Mouse (Mus musculus) urinary bladder, adult 2 months (tissue): Measurements from ENCODE around the gene Rprm. TPM values are rescaled to one million over a fixed set of nuclear protein-coding genes. Genes with fewer than 3 reads are reported as not detected.

Source experiments
- DNase-seq: peaks from one replicate; pipeline ENCODE4 v3.0.0; 2022; ENCODE audit warnings: low spot score
- polyA plus RNA-seq: library from polyadenylated mRNA; depleted of rRNA; stranded (reverse); fragments of >200 nt; gene quantifications from 2 replicates; pipeline ENCODE4 v1.2.3, GENCODE M21; 2012; rRNA removed

The Rprm gene
- polyA plus RNA-seq: 1.1 and 1.5 TPM in 2 replicates

- DNase-seq: peak; percentile 85
Observed at GRCm38 (mm10) chr2:54085430-54086087, at the start of gene Rprm. Rprm (minus strand) TSS chr2:54085552.

GRCm38 (mm10) chr2:54119305-54119704, 34.0 kb upstream of the Rprm start:
- DNase-seq: no peak

- no peak for DNase-seq
Observed at GRCm38 (mm10) chr2:54118881-54119280, 33.5 kb upstream of the Rprm start.

- DNase-seq: no peak
Observed at GRCm38 (mm10) chr2:54111294-54111693, 25.9 kb upstream of the Rprm start.

DNA sequence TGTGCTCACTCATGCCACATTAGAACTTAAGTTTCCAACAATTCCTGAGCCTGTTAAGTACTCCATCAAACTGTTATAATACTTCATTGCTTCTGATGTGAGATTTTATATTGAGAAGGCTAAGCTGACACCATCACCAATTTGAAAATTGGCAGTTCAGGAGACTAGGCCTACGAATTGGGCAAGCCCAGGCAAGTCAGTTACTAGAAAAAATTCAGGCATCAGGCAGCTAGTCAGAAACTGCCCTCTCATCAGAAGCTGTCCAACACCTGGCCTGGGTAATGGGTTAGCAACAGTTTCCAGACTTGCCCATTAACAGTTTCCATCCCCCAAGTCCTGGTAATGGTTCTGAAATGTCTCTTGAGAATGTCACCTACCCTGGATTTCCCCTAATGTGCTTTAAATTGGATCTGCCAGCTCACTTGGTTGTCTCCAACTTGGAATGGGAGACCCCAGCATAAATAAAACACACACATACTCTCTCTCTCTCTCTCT, 20.9 kb upstream of the Rprm start:
- DNase-seq: no peak

DNA sequence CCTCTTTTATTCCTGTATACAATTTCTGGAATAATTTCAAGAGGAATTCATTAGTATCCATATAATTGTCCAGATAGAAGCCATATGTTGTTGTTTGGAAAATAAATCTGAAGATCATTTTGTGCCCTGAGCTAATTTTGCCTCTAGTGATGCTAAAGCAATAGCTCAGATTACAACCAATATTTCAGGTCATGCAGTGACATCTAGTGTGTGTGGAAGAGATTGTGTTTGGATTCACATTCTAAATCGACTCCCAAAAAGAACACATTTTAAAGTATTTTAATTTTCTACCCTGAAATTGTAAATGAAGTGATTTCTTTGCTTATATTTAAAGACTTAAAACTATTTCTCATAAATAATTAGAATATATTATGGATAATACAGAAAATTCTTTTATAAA, 14.6 kb upstream of the Rprm start:
- no peak for DNase-seq

GRCm38 (mm10) chr2:54092616-54093015, 7.3 kb upstream of the Rprm start:
- DNase-seq: no peak

DNA sequence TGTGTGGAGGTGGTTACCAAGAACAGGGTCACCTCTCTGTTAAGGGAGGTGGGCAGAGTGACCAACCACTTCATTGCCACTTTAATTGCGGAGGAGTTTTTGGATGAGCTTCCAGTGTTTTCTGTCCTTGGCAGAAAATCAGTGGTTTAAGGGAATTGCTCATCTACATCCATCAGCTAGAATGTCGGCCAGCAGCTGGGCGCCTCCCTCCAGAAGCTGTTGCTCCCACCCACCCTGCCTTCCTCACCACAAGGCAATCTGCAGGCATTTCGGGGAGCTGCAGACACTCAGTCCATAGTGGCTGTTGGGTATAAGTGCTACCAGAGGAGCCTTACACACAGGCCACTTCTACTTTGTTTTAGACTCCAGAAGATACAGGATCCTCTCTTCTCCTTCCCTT, 902 bp upstream of the Rprm start:
- no peak for DNase-seq

- DNase-seq: no peak
Observed at GRCm38 (mm10) chr2:54084737-54085429, 469 bp downstream of the Rprm start.

DNA sequence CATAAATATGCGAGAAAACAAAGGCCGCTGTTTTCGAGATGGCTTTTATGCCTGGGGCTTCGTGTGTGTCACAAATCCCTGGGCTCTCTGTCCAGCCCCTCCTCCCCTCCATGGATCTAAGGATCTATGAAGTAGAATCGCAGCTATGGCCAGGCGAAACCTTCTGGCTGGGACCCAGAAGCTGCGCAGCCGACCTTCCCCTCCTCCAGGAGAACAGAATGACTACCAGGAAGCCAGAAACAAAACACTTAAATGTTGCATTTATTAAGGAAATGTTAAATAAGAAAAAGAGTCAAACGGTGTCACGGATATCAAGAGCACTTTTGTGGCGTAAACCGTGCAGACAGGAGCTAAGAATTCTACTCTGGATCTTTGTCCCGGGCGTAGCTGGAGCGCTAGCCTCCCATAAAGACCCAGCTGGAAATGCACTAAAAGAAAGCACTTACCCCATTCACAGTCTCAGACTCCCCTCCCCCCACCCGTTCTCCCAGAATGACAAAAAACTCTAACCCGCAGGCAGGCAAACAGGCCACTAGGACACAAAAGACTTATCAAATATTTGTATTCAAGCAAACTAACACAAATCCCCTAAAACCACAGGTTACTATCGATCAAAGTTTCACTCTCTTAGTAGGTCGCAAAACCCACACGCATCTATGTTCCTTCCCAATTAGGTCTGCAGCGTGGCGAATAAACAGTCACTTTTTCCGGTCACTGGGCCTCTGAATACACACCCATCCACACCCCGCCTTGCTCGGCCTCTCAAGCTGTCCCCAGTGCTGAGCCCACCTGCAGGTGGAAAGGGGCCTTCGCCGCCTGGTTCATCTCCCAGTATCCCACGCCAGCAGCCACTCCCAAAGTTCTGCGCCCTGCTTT, 1.3 kb downstream of the Rprm start:
- DNase-seq: no peak

DNA sequence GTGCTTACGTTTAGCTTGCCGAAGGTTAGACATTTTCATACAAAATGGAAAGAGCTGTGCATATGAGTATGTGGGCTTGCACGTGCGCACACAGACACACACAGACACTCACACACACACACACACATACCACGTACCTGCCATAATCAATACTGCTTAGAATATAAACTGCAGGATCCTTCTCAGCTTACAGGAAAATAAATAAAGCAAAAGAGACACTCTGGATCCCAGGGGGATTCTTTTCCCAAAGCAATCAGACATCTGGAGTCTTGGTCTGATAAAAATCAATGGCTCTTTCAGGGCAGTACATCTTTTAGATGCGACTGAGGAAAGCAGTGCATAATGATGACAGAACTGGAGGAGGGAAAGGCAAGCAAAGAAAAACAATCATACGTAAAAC, 6.4 kb downstream of the Rprm start:
- DNase-seq: no peak

DNA sequence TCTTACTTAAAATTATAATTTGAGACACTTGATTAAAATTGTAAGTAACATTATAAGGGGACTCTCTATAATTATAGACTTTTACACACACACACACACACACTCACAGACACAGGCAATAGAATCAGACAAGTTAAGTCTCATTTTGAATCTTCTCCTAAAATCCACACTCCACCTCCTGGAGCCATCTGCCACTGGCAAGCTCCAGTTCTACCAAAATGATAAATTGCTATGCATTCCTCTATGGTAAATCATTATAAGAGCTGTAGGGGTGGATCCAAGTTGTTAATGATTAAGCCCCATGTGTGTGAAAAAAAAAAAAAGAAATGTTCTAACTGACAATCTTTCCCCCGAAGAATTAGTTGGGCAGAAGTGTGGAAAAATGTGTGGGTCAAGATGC, 13.8 kb downstream of the Rprm start:
- DNase-seq: no peak

DNA sequence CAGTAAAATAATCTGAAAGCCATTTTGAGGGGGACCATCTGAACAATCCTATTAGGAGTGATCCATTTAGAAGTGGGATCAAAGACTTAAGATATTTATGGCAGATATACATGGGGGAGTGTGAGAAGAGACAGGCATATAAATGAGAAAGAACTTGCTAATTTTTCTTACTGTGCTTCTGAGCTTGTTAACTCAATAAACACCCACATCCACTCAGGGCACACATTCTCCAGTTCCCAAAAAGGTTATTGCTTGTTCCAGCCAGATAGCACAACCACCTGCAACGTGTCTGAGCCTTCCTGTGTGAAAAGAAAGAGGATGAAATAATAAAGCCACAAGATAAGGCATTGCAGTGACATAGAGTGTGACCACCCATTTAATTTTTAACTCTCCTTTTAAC, 22.9 kb downstream of the Rprm start:
- no peak for DNase-seq

DNA sequence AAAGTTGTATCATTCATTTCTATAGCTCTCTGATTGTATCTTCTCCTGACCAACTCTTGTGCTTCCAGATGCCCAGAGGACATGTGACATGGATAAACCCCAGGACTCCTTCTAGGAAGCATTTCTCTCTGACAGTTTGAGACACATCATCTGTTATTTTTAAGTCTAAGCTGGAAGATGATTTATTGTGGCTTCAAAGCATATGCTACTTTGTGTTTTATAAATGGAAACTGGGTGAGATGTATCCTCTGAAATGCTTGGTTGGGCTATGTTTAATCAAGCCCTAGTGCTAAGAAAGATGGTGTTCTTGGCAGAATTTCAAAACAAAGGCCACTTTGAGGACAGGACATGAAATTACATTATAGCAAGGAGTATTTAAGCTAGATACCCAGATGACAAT, 24.3 kb downstream of the Rprm start:
- DNase-seq: no peak
